Mouse (Mus musculus) monocyte, adult 5-6 weeks (primary cell): Measurements from ENCODE around the gene Cga. TPM values are rescaled to one million over a fixed set of nuclear protein-coding genes. Genes with fewer than 3 reads are reported as not detected.
A peak's percentile ranks its signal among the peaks of the same experiment; 100 is the strongest.
"Not testable (repeated sequence)": the region's sequence is repeated elsewhere in the genome, so short reads cannot be mapped to it uniquely, and the experiment has no call there.

Experiments
- ATAC-seq: fragments of 153-309, 156-312 bp; replicated peaks from 2 replicates; pipeline ENCODE4 v1.8.0; 2017; ENCODE audit warnings: mild to moderate bottlenecking; ENCODE audit not compliant: low TSS enrichment, insufficient number of reproducible peaks, severe bottlenecking, poor library complexity, low FRiP score
- total RNA-seq: library from RNA; stranded (forward); fragments of 200-1000, 200-491, 200-594 nt; gene quantifications from 3 replicates; pipeline ENCODE4 v1.2.3, GENCODE M21; 2017

Gene Cga
- total RNA-seq, 1 experiment from 2014 or later: 1.9 TPM

DNA sequence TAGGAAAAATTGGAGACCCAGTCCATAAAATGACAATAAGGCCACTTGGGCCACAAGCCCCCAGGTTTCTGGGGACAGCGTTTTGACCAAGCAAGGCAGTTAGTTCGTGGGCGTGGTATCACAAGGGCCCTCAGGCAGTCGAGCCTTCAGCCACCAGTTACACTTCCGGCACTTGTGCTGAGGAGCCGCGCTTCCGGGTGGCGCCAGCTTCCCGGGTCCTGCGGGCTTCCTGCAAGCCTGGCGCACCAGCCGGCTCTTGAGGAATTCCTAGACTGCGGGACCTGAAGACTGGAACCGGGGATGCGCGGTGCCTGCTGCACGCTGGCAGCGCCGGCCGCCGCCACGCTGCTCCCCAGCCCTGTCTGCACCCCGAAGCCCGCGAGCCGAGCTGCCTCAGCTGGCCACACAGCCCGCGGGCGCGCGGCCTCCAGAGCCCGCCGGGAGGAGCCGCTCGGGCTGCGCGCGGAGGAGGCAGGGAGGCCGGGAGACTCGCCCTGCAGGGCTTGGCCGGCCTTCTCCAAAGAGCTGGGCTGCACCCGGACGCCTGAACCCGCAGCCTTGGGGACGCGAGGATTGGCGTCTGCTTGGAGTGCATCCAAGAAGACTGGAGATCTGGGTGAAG lies 7.0 kb upstream of the Cga start:
- ATAC-seq: peak; percentile 82

DNA sequence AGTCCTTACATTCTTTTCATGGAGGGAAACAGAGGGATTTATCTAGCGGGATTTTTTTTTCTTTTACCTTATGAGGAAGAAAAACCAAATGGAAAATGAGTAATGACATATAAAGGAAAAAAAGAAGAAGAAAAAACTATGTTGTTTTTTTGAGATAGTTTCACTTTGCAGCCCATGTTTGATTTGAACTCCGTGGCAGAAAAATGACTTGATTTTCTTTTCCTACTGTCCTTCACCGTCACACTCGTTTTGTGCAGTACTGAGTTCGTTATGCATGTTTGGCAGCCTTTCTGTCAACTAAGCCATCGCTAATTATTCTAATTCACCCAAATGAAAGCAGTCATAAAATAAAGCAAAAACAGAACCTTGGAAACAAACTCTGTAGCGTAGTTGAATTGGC lies 6.3 kb upstream of the Cga start:
- no peak for ATAC-seq

GRCm38 (mm10) chr4:34889101-34889811 lies 4.3 kb upstream of the Cga start:
- ATAC-seq: no peak

DNA sequence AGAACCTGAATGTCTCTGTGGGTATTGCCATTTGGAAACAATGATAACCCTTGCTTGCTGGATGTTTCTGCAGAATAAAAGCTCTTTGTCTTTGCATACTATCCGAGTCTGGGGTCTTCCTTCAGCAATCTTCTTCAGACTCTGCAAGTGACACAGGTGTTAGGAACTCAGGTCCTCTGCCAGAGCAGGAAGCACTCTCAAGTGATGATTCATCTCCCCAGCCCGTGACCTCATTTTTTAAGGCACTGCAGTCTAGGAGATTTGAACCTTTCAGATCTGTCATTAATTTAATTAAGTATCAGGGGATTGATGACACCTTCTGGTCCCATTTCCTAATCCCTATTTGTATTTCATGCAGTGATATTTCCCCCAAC lies 3.8 kb upstream of the Cga start:
- no peak for ATAC-seq

GRCm38 (mm10) chr4:34898497-34898896 lies 4.9 kb downstream of the Cga start:
- ATAC-seq: no peak

DNA sequence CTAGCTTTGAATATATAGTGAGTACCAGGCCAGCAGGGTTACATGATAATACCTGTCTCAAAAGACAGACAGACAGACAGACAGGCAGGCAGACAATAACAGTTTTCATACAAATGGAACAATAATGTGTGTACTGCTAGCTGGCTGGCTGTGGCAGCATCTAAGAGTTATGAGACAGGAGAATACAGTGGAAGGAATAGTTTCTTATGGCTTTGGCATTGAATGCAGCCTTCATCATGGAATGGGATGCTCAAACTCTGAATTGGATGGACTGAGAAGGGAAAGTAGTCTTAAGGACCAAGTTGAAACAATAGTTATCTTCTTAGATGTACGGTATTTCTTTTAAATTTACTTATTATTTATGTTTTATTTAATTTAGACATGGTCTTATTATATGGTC lies 5.7 kb downstream of the Cga start:
- ATAC-seq: no peak

DNA sequence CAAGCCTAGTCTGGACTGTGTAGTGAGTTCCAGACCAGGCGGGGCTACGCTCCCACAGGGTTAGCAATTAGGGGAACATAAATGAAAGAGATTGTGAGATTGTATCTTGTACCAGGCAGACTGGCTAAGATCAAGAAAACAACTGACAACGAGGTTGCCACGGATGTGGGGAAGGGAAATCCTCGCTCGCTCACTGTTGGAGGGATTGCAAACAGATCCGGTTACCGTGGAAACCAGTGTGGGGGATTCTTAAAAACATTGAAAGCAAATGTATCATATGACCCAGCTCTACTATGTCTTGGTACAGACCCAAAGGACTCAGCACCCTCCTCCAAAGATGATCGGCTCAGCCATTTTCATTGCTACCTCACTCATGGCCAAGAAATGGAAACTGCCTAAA lies 6.6 kb downstream of the Cga start:
- ATAC-seq: no peak

DNA sequence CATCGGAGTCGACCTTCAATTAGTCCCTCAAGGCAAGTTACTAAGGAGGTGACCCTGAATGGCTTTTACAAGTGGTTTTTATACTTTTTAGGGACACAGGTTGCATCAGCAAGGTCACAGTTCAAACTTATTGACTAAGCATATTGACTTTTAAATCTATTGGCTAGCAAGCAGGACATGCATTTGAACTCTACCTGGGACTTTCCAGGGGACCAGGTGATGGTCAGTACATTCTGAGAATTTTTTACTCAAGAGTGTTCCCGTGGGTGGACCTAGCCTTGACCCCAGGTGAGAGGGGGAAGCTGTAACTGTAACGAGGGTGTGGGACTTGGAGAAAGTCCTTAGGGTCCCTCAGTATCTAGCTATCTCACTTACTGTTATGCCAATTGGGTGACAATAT lies 7.6 kb downstream of the Cga start:
- ATAC-seq: no peak

DNA sequence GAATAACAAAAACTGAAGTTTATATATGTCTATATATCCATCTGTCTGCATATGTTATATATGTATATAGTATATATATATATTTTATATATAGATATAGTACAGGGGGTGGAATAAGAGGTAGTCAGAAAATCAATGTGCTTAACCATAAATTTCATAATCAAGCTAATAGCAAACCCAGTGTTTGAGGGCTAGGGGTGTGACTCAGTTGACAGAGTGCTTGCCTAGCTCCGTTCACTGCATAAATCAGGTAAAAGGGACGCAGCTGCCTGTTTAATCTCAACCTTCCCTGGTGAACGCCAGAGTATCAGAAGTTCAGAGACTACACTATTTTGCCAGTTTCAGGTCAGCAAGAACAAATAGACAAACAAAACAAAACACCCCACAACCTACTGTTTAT lies 8.0 kb downstream of the Cga start:
- ATAC-seq: not testable (repeated sequence)

DNA sequence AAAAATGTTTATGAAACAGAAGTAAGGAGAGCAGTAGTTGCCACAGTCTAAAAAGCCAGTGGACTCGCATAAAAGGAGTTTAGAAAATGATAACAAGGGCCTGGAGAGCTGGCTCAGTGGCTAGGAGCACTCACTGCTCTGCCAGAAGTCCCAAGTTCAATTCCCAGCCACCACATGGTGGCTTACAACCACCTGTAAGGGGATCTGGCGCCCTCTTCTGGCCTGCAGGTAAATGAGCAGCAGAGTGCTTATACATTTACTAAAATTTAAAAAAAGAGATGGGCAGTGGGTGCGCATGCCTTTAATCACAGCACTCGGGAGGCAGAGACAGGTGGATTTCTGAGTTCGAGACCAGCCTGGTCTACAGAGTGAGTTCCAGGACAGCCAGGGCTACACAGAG lies 11.8 kb downstream of the Cga start:
- no peak for ATAC-seq

GRCm38 (mm10) chr4:34906151-34906550 lies 12.6 kb downstream of the Cga start:
- ATAC-seq: no peak

- ATAC-seq: no peak
Measured at GRCm38 (mm10) chr4:34907026-34907425, 13.4 kb downstream of the Cga start.

GRCm38 (mm10) chr4:34908127-34908526 lies 14.5 kb downstream of the Cga start:
- no peak for ATAC-seq

DNA sequence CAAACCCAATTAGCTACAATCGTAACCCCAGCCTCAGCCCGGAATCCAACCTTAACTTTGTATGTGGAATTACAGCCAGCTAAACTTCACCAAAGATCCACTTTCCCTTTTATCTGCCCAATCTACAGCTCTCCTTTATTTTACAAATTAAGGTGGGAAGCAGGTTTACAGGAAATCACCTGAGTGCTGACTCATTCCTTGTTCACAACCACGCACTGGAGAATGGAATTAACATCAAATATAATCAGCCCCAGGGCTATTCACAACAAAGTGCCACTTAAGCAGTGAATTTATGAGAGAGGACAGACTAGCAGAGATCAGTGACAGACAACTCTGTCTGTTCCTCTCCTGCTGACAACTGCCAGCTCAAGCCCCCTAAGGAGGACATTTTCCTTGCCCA lies 17.8 kb downstream of the Cga start:
- no peak for ATAC-seq

- no peak for ATAC-seq
Measured at GRCm38 (mm10) chr4:34912171-34912570, 18.6 kb downstream of the Cga start.

GRCm38 (mm10) chr4:34917400-34917799 lies 23.8 kb downstream of the Cga start:
- no peak for ATAC-seq

GRCm38 (mm10) chr4:34922177-34922870 lies 28.7 kb downstream of the Cga start:
- ATAC-seq: no peak

DNA sequence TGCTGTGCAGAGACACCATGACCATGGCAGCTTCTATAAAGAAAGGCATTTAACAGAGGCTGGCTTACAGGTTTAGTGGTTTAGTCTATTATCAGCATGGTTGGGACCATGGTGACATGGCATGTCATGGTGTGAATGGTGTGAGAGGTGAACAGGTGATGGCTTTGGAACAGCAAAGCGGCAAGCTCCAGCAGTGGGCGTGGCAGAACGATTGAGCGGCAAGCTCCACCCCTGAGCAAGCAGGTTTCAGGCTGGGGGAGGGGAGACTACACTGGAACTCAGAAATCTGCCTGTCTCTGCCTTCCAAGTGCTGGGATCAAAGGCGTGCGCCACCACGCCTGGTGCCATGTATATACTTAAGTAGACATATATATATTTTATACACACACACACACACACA lies 34.8 kb downstream of the Cga start:
- not testable (repeated sequence) for ATAC-seq

- ATAC-seq: no peak
Measured at GRCm38 (mm10) chr4:34941046-34941445, 47.5 kb downstream of the Cga start.

DNA sequence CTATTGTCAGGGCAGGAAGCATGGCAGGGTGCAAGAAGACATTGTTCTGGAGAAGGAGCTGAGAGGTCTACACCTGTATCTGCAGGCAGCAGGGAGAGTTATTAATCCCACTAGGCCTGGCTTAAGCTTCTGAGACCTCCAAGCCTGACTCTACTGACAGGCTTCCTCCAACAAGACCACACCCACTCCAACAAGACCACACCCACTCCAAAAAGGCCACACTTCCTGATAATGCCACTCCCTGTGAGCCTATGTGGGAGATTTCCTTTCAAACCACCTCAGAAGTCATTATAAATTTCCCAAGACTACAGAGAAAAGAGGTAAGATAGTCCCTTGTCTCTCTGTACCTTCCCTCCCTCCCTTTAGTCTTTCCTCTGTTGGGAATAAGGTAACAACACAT lies 53.6 kb downstream of the Cga start:
- no peak for ATAC-seq
